Mouse (Mus musculus) cerebellum, postnatal 25 days (tissue): ENCODE measurements at regions not wholly inside any gene's neighbourhood (a gene's known extent, or its start where the extent isn't known, plus 50 kb on each side); places are given as distances from the start of the nearest gene placed in this dataset.

Experiments used
- DNase-seq, 2 experiments: peaks; one replicate each; pipeline ENCODE4 v3.0.0; 2021; ENCODE audit warnings: mixed read lengths in 2 of 2

- DNase-seq: no peak
Observed at GRCm38 (mm10) chr13:45286651-45287050, 102.9 kb upstream of the Mylip start.

GRCm38 (mm10) chr13:45287217-45287616 is 102.3 kb upstream of the Mylip start:
- no peak for DNase-seq

GRCm38 (mm10) chr13:45289976-45290375 is 99.6 kb upstream of the Mylip start:
- no peak for DNase-seq

GRCm38 (mm10) chr13:45294691-45295090 is 94.9 kb upstream of the Mylip start:
- DNase-seq: no peak

GRCm38 (mm10) chr13:45300610-45301009 is 88.9 kb upstream of the Mylip start:
- no peak for DNase-seq

- no peak for DNase-seq
Observed at GRCm38 (mm10) chr13:45301191-45301905, 88.2 kb upstream of the Mylip start.

GRCm38 (mm10) chr13:45302796-45303195 is 86.7 kb upstream of the Mylip start:
- no peak for DNase-seq

- DNase-seq: no peak
Observed at GRCm38 (mm10) chr13:45306177-45306576, 83.4 kb upstream of the Mylip start.

- DNase-seq: no peak
Observed at GRCm38 (mm10) chr13:45307226-45307625, 82.3 kb upstream of the Mylip start.

GRCm38 (mm10) chr13:45319646-45320045 is 69.9 kb upstream of the Mylip start:
- no peak for DNase-seq

GRCm38 (mm10) chr13:45325736-45326293 is 63.7 kb upstream of the Mylip start:
- DNase-seq: no peak

- peak in 1 of 2 experiments; percentile 41 for DNase-seq
Observed at GRCm38 (mm10) chr13:45326751-45327150, 62.8 kb upstream of the Mylip start.

- peak in 1 of 2 experiments; percentile 14 for DNase-seq
Observed at GRCm38 (mm10) chr13:45330561-45330960, 59.0 kb upstream of the Mylip start.

GRCm38 (mm10) chr13:45332031-45332430 is 57.5 kb upstream of the Mylip start:
- no peak for DNase-seq

GRCm38 (mm10) chr13:45333634-45334033 is 55.9 kb upstream of the Mylip start:
- DNase-seq: no peak
